Mouse (Mus musculus) brain, embryonic 14.5 days (tissue): Measurements from ENCODE around the gene Arl5a.

Source experiments
- CTCF ChIP-seq: fragments of 200-500 bp; IDR thresholded peaks from 2 replicates; pipeline ENCODE4 v1.5.1; 2012; ENCODE audit warnings: inconsistent platforms, mild to moderate bottlenecking, moderate library complexity, borderline replicate concordance; ENCODE audit not compliant: insufficient read depth, insufficient read length; ENCODE audit errors: extremely low read depth
- POLR2A ChIP-seq: fragments of 200-500 bp; IDR thresholded peaks from 2 replicates; pipeline ENCODE4 v1.6.1; 2012; ENCODE audit warnings: mild to moderate bottlenecking, inconsistent platforms, borderline replicate concordance; ENCODE audit not compliant: poor library complexity, insufficient read depth, insufficient read length, severe bottlenecking; ENCODE audit errors: extremely low read depth

GRCm38 (mm10) chr2:52427383-52427782, 2.7 kb upstream of the Arl5a start:
- TF ChIP-seq CTCF = no peak
- no peak for TF ChIP-seq POLR2A
